In the genomic region with DNA sequence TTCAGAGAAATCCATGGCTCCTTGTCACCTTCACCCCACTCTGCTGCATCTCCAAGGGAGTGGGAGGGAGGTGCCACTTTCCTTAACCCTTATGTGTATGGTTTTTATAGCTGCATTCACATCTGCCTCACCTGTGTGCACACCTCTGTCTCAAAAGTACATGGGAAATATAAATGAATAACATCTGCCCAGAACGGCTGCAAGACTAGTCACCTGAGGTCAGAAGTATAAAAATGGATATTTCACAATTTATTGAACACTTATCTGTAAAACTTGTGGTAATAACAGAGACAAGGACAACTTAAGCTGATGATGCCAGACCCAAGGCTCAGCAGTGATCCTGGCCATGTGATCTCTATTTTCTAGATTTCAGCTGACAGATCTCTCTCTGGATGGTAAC, we compare ENCODE assay signal across 21 mouse cellular contexts. TPM values are rescaled to one million over a fixed set of nuclear protein-coding genes. Genes with fewer than 3 reads are reported as not detected.
"Had no signal": no experiment of that assay in that cellular context is flagged by ENCODE, and none has a peak within 500 bp of the region (broad histone marks: within the 10 kb centered on the region; RNA-seq: fewer than 3 reads in every experiment).

No protein-coding gene starts in this region.

- H3K4me2 ChIP-seq: liver, embryonic 13.5 days; lung, embryonic 14.5 days; midbrain, embryonic 12.5 days; midbrain, embryonic 15.5 days; neural tube, embryonic 12.5 days; neural tube, embryonic 15.5 days; stomach, embryonic 15.5 days had no signal

- DNase-seq: kidney, adult 18-20 months; kidney, postnatal 25 days; layer of hippocampus, postnatal 36 days; liver, embryonic 13.5 days; lung, embryonic 14.5 days; retina, postnatal 1 day; right cerebral cortex, postnatal 25 days; spleen, adult 18-20 months; thymus, postnatal 25 days had no signal

- H3K9me3 ChIP-seq: midbrain, embryonic 12.5 days; midbrain, embryonic 15.5 days; neural tube, embryonic 12.5 days; neural tube, embryonic 15.5 days; stomach, embryonic 15.5 days had no signal

- H3K9ac ChIP-seq: liver, embryonic 13.5 days; lung, embryonic 14.5 days; midbrain, embryonic 12.5 days; midbrain, embryonic 15.5 days; neural tube, embryonic 12.5 days; neural tube, embryonic 15.5 days; stomach, embryonic 15.5 days had no signal

- H3K4me1 ChIP-seq: liver, embryonic 13.5 days; midbrain, embryonic 12.5 days; midbrain, embryonic 15.5 days; neural tube, embryonic 12.5 days; neural tube, embryonic 15.5 days; stomach, embryonic 15.5 days had no signal

- H3K27ac ChIP-seq: hindbrain, postnatal 0 days; left cerebral cortex, adult 2 months; liver, embryonic 13.5 days; macrophage; midbrain, embryonic 12.5 days; midbrain, embryonic 15.5 days; neural tube, embryonic 12.5 days; neural tube, embryonic 15.5 days; stomach, embryonic 15.5 days had no signal

- H3K4me3 ChIP-seq: left cerebral cortex, adult 2 months; liver, embryonic 13.5 days; midbrain, embryonic 12.5 days; midbrain, embryonic 15.5 days; neural tube, embryonic 12.5 days; neural tube, embryonic 15.5 days; stomach, embryonic 15.5 days had no signal

- H3K27me3 ChIP-seq: liver, embryonic 13.5 days; midbrain, embryonic 12.5 days; midbrain, embryonic 15.5 days; neural tube, embryonic 12.5 days; neural tube, embryonic 15.5 days; stomach, embryonic 15.5 days had no signal

- ATAC-seq: hindbrain, postnatal 0 days; inflammation-experienced regulatory T-cells, adult 6 months; lung, postnatal 0 days; midbrain, embryonic 15.5 days had no signal

RNA-seq across cellular contexts. Expression of a gene that starts 36.8 kb away (rescaled TPM):
- total RNA-seq: megakaryocyte, adult 5-6 weeks had no signal
- polyA plus RNA-seq: inflammation-experienced regulatory T-cells, adult 6 months; limb, embryonic 11.5 days; lung, embryonic 14.5 days; lung, postnatal 0 days; macrophage had no signal
